Mouse (Mus musculus): ENCODE measurements around the gene Dnajc17. TPM values are rescaled to one million over a fixed set of nuclear protein-coding genes. Genes with fewer than 3 reads are reported as not detected.

The Dnajc17 gene
- 37.2 and 46.4 TPM in 2 replicates for polyA plus RNA-seq (2012)

- no peak for TF ChIP-seq GATA1 (IDR thresholded peaks at IDR 0.05; ENCODE audit: low read length)
Measured at GRCm38 (mm10) chr2:119208344-119209175, at the start of gene Dnajc17, which contains the start of gene Zfyve19. Dnajc17 (minus strand) TSS chr2:119208795. Zfyve19 (plus strand) TSS chr2:119208617.

- no peak for TF ChIP-seq GATA1 (IDR thresholded peaks at IDR 0.05; ENCODE audit: low read length)
Measured at GRCm38 (mm10) chr2:119254976-119255375, 46.4 kb upstream of the Dnajc17 start.

GRCm38 (mm10) chr2:119250826-119251478, 42.4 kb upstream of the Dnajc17 start:
- TF ChIP-seq GATA1 (IDR thresholded peaks at IDR 0.05; ENCODE audit: low read length) = peak; percentile 49

DNA sequence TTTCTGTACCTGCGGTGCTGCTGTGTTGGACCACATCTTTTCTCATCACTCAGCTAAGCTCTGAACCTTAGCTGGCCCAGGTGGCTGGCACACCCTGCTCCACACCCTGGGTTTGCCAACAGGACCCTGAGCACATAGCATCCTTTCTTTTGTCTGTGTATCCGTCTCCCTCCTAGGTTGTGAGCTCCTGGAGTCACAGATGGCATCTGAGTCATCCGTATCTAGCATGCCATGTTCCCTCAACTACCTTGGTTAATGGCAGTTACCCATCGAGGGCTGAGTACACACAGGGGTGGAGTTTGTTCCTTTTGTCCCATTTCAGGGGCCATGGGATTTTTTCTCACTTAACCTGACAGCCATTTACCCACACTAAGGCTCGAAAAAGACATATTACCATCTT, 41.8 kb upstream of the Dnajc17 start:
- TF ChIP-seq GATA1 (IDR thresholded peaks at IDR 0.05; ENCODE audit: low read length) = no peak

GRCm38 (mm10) chr2:119249592-119250061, 41.0 kb upstream of the Dnajc17 start:
- TF ChIP-seq GATA1 (IDR thresholded peaks at IDR 0.05; ENCODE audit: low read length) = no peak

DNA sequence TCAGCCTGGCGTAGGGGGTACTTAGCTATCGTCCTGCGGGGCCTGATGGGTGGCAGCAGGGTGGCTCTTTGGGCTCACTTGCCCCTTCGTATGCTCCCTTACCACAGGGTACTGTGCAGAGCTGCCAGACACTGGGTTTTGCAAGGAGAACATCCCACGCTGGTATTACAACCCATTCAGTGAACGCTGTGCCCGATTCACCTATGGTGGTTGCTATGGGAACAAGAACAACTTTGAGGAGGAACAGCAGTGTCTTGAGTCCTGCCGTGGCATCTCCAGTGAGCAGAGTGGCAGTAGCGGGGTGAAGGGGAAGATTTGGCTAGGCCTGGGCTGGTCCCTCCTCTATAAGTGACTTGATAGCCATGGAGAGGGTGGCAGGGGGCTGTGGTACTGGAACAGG, 39.3 kb upstream of the Dnajc17 start:
- no peak for TF ChIP-seq GATA1 (IDR thresholded peaks at IDR 0.05; ENCODE audit: low read length)

- TF ChIP-seq GATA1 (IDR thresholded peaks at IDR 0.05; ENCODE audit: low read length) = no peak
Measured at GRCm38 (mm10) chr2:119245246-119245645, 36.7 kb upstream of the Dnajc17 start.

DNA sequence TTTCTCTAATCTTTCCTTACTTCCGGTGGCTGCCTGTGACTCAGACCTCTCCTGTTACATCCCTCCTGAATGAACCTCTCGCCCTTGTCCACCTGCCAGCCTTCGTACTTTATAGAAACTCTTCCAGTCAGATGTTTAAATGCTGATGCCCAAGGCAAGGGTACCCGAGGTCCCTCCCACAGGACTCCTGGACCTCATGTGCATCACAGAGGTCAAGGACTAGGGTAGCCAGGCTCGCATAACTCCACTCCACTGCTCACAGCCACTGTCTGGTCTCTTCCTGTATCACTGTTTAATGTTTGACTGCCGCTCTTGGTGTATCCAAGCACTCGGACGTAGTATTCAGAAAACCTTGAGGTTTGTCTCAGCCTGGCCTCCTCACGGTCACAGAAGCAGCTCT, 34.0 kb upstream of the Dnajc17 start:
- TF ChIP-seq GATA1 (IDR thresholded peaks at IDR 0.05; ENCODE audit: low read length) = no peak

- TF ChIP-seq GATA1 (IDR thresholded peaks at IDR 0.05; ENCODE audit: low read length) = no peak
Measured at GRCm38 (mm10) chr2:119240819-119241186, 32.2 kb upstream of the Dnajc17 start.

DNA sequence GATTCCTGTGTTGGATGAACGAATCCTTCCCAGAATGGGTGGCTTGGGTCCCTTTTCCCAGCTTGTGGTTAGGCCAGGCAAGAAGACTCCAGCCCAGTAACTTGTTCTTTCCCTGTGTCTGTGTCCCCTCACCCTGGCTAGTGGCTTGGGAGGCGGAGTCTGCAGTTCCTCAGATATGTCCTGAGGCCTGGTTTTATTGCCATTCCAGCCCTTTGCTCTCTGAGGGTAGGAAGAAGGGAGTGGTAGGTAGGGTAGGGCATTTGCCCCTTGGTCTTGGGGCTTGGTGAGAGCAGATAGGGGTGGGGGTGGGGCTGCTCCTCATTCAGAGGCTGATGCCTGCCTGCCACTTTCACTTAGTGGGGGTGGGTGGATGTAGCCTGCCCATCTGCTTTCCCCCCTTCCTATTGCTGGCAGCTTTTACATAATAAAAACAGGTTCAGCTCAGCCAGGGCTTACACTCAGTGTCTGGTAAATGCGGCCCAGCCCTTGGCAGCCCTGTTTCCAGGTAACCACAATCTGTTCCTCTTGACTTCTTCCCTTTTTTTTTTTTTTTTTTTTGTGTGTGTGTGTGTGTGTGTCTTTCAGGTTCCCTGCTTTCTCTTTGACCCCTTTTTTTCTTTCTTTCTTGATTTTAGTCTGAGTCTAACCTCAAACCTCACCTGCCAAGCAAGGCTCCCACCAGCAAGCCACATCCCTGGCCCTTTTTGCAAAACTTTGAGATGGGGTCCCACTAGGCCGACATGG, 31.7 kb upstream of the Dnajc17 start:
- no peak for TF ChIP-seq GATA1 (IDR thresholded peaks at IDR 0.05; ENCODE audit: low read length)

- TF ChIP-seq GATA1 (IDR thresholded peaks at IDR 0.05; ENCODE audit: low read length) = no peak
Measured at GRCm38 (mm10) chr2:119238671-119239070, 30.1 kb upstream of the Dnajc17 start.

DNA sequence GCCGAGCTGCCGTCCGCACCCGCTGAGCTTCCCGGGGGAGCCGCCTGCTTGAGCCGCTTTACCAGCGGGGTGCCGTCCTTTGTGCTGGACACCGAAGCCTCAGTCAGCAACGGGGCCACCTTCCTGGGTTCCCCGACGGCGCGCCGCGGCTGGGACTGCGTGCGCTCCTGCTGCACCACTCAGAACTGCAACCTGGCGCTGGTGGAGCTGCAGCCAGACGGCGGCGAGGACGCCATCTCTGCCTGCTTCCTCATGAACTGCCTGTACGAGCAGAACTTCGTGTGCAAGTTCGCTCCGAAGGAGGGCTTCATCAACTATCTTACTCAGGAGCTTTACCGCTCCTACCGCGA, 29.3 kb upstream of the Dnajc17 start:
- no peak for TF ChIP-seq GATA1 (IDR thresholded peaks at IDR 0.05; ENCODE audit: low read length)

DNA sequence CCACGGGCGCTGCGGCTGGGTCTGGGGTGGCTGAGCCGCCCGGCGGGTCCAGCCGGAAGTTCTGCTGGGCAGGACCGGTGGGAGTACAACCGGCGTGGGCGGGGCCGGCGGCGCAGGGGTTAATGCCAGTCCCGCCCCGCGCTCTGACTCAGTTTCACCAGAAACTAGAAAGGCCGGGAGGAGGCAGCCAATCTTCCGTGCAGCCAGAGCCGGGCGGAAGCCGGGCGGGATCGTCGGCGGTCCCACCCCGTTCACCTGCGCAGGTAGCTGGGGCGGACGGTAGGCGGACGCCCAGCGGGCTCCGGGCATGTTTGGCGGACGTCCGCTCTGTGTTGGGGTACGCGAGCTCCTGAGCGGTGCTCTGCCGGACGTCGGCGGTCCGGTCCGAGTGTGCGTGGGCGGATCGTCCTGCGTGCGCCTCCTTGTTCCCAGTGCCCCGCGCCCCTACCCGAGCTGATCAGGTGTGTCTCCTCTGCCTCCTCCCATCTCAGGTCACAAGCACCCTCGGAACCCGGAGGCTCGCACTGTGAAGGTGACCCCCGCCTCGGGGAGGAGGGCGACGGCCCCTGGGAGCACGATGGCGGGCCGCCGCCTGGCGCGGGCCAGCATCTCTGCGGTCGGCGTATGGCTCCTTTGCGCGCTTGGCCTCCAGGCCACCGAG, 28.7 kb upstream of the Dnajc17 start, which contains the start of gene Spint1:
TSS of gene Spint1 (plus strand) at position 153 of the 661 bp plus-strand sequence.
- no peak for TF ChIP-seq GATA1 (IDR thresholded peaks at IDR 0.05; ENCODE audit: low read length)

DNA sequence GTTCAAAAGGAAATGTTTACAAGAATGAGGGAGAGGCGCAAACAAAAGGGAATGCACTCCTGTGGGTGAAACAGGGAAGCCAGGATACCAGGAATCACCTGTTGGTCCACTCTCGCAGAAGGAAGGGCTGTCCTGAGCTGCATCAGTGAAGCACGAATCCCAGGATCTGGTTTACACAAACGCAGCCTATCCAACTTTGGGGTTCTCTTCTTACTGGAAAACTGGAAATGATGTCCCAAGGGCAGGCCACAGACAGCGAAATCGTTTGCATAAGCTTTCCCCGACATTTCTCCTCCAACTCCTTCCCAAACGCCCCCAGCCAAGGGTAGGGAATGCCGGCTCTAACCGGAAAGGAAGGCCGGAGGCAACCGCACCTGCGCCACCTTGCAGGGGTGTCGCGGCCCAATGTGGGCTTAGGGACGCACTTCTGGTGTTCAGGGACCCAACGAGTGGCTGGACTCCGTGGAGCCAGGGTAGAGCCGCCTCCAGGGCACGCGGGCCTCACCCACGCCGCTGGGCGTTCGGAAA, 28.2 kb upstream of the Dnajc17 start:
- TF ChIP-seq GATA1 (IDR thresholded peaks at IDR 0.05; ENCODE audit: low read length) = no peak

All from G1E-ER4 (cell line).